Mouse (Mus musculus): Measurements from ENCODE around the gene Necap2. TPM values are rescaled to one million over a fixed set of nuclear protein-coding genes. Genes with fewer than 3 reads are reported as not detected.

The Necap2 gene
- polyA plus RNA-seq, 1 experiment, result 27.3 TPM

DNA sequence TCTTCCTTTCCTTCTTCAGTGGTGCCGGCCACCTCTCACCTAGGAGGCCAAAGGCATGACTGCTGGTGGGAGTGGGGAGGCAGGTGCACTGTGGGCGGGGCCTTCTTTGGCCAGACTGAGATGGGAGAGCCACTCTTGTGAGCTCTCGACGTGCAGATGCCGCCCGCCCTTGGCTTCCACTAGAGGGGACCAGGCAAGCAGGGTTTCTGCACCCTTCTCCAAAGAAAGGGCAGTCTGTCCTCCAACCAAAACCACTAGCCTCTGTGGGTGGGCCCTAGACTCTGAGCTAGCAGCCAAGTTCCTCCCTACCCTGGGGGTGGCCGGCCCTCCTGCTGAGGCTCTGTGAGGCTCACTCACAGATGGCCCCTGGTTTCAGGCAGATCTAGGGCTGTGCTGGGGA, 35.7 kb upstream of the Necap2 start:
- H3K27ac ChIP-seq (ENCODE audit: control insufficient read depth, insufficient read depth, low read depth, low read length), result no peak overlapping the region
- no peaks in the 10 kb centered on the region for H3K36me3 ChIP-seq (ENCODE audit: control insufficient read depth, insufficient read depth, low read length)
- no peaks in the 10 kb centered on the region for H3K27me3 ChIP-seq (ENCODE audit: control insufficient read depth, insufficient read depth, low read length)
- H3K4me1 ChIP-seq (ENCODE audit: control insufficient read depth, insufficient read depth, low read length), result no peaks in the 10 kb centered on the region; the same call in 1 of the 2 replicates
- TF ChIP-seq CTCF (IDR thresholded peaks at IDR 0.05; ENCODE audit: control insufficient read depth, insufficient read depth, insufficient replicate concordance, low read depth, low read length), result no peak
- TF ChIP-seq POLR2A (IDR thresholded peaks at IDR 0.05; ENCODE audit: control insufficient read depth, low read depth, low read length), result no peak
- no peak overlapping the region for H3K4me3 ChIP-seq (ENCODE audit: control insufficient read depth, low read depth, low read length)

- Histone ChIP-seq H3K36me3 (ENCODE audit: control insufficient read depth, insufficient read depth, low read length) (no peaks in the 10 kb centered on the region), H3K27me3 (ENCODE audit: control insufficient read depth, insufficient read depth, low read length) (no peaks in the 10 kb centered on the region), H3K4me3 (ENCODE audit: control insufficient read depth, low read depth, low read length) (no peak overlapping the region), H3K27ac (ENCODE audit: control insufficient read depth, insufficient read depth, low read depth, low read length) (no peak overlapping the region), H3K4me1 (ENCODE audit: control insufficient read depth, insufficient read depth, low read length) (no peaks in the 10 kb centered on the region)
- TF ChIP-seq CTCF (IDR thresholded peaks at IDR 0.05; ENCODE audit: control insufficient read depth, insufficient read depth, insufficient replicate concordance, low read depth, low read length) (no peak), POLR2A (IDR thresholded peaks at IDR 0.05; ENCODE audit: control insufficient read depth, low read depth, low read length) (no peak)
Observed at GRCm38 (mm10) chr4:141108196-141108732, 30.1 kb upstream of the Necap2 start.

GRCm38 (mm10) chr4:141106526-141107183, 28.5 kb upstream of the Necap2 start:
- no peak for TF ChIP-seq CTCF (IDR thresholded peaks at IDR 0.05; ENCODE audit: control insufficient read depth, insufficient read depth, insufficient replicate concordance, low read depth, low read length)
- no peak for TF ChIP-seq POLR2A (IDR thresholded peaks at IDR 0.05; ENCODE audit: control insufficient read depth, low read depth, low read length)
- Histone ChIP-seq H3K4me3 (ENCODE audit: control insufficient read depth, low read depth, low read length) (no peak overlapping the region), H3K27ac (ENCODE audit: control insufficient read depth, insufficient read depth, low read depth, low read length) (no peak overlapping the region), H3K4me1 (ENCODE audit: control insufficient read depth, insufficient read depth, low read length) (no peaks in the 10 kb centered on the region), H3K27me3 (ENCODE audit: control insufficient read depth, insufficient read depth, low read length) (no peaks in the 10 kb centered on the region), H3K36me3 (ENCODE audit: control insufficient read depth, insufficient read depth, low read length) (no peaks in the 10 kb centered on the region)

GRCm38 (mm10) chr4:141101855-141102254, 23.7 kb upstream of the Necap2 start:
- H3K36me3 ChIP-seq (ENCODE audit: control insufficient read depth, insufficient read depth, low read length), result no peaks in the 10 kb centered on the region
- TF ChIP-seq CTCF (IDR thresholded peaks at IDR 0.05; ENCODE audit: control insufficient read depth, insufficient read depth, insufficient replicate concordance, low read depth, low read length) (peak; percentile 40; the same call in 1 of the 2 replicates), POLR2A (IDR thresholded peaks at IDR 0.05; ENCODE audit: control insufficient read depth, low read depth, low read length) (no peak)
- H3K27ac ChIP-seq (ENCODE audit: control insufficient read depth, insufficient read depth, low read depth, low read length), result no peak overlapping the region
- no peak overlapping the region for H3K4me3 ChIP-seq (ENCODE audit: control insufficient read depth, low read depth, low read length)
- no peaks in the 10 kb centered on the region for H3K27me3 ChIP-seq (ENCODE audit: control insufficient read depth, insufficient read depth, low read length)
- H3K4me1 ChIP-seq (ENCODE audit: control insufficient read depth, insufficient read depth, low read length), result no peaks in the 10 kb centered on the region; the same call in 1 of the 2 replicates

- H3K4me3 ChIP-seq (ENCODE audit: control insufficient read depth, low read depth, low read length), result no peak overlapping the region
- H3K27ac ChIP-seq (ENCODE audit: control insufficient read depth, insufficient read depth, low read depth, low read length), result no peak overlapping the region
- H3K27me3 ChIP-seq (ENCODE audit: control insufficient read depth, insufficient read depth, low read length), result no peaks in the 10 kb centered on the region
Observed at GRCm38 (mm10) chr4:141101291-141101690, 23.1 kb upstream of the Necap2 start.

DNA sequence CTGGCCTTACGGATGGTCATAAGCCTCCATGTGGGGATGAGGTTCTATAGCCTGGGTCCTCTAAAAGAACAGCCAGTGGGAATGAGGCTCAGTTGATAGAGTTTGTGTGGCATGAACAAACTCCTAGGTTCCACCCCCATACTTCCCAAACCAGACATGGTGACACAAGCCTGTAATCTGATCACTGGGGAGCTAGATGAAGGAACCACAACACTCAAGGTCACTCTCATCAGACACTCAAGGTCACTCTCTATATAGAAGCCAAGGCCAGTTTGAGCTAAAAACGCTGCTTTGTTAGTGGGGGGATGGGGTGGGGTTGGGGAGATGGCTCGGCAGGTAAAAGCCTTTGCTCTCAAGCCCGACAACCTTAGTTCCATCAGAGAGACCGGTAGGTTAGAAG, 21.8 kb upstream of the Necap2 start:
- Histone ChIP-seq H3K4me1 (ENCODE audit: control insufficient read depth, insufficient read depth, low read length) (peaks cover 2% of the 10 kb centered on the region; the same call in 1 of the 2 replicates), H3K27ac (ENCODE audit: control insufficient read depth, insufficient read depth, low read depth, low read length) (no peak overlapping the region), H3K4me3 (ENCODE audit: control insufficient read depth, low read depth, low read length) (no peak overlapping the region), H3K36me3 (ENCODE audit: control insufficient read depth, insufficient read depth, low read length) (no peaks in the 10 kb centered on the region), H3K27me3 (ENCODE audit: control insufficient read depth, insufficient read depth, low read length) (no peaks in the 10 kb centered on the region)
- TF ChIP-seq POLR2A (IDR thresholded peaks at IDR 0.05; ENCODE audit: control insufficient read depth, low read depth, low read length) (no peak), CTCF (IDR thresholded peaks at IDR 0.05; ENCODE audit: control insufficient read depth, insufficient read depth, insufficient replicate concordance, low read depth, low read length) (no peak)

More at GRCm38 (mm10) chr4:141101291-141101690, 23.1 kb upstream of the Necap2 start:
- Histone ChIP-seq H3K4me1 (ENCODE audit: control insufficient read depth, insufficient read depth, low read length) (no peaks in the 10 kb centered on the region; the same call in 1 of the 2 replicates), H3K36me3 (ENCODE audit: control insufficient read depth, insufficient read depth, low read length) (no peaks in the 10 kb centered on the region)
- no peak for TF ChIP-seq CTCF (IDR thresholded peaks at IDR 0.05; ENCODE audit: control insufficient read depth, insufficient read depth, insufficient replicate concordance, low read depth, low read length)
- TF ChIP-seq POLR2A (IDR thresholded peaks at IDR 0.05; ENCODE audit: control insufficient read depth, low read depth, low read length), result no peak

GRCm38 (mm10) chr4:141098935-141099334, 20.8 kb upstream of the Necap2 start:
- TF ChIP-seq CTCF (IDR thresholded peaks at IDR 0.05; ENCODE audit: control insufficient read depth, insufficient read depth, insufficient replicate concordance, low read depth, low read length), result no peak
- no peak for TF ChIP-seq POLR2A (IDR thresholded peaks at IDR 0.05; ENCODE audit: control insufficient read depth, low read depth, low read length)
- Histone ChIP-seq H3K4me1 (ENCODE audit: control insufficient read depth, insufficient read depth, low read length) (peaks cover 2% of the 10 kb centered on the region; the same call in 1 of the 2 replicates), H3K4me3 (ENCODE audit: control insufficient read depth, low read depth, low read length) (no peak overlapping the region), H3K27me3 (ENCODE audit: control insufficient read depth, insufficient read depth, low read length) (no peaks in the 10 kb centered on the region), H3K36me3 (ENCODE audit: control insufficient read depth, insufficient read depth, low read length) (no peaks in the 10 kb centered on the region), H3K27ac (ENCODE audit: control insufficient read depth, insufficient read depth, low read depth, low read length) (no peak overlapping the region)
